Mouse (Mus musculus) adrenal gland, postnatal 0 days (tissue): ENCODE results near the gene Olfr722. TPM values are rescaled to one million over a fixed set of nuclear protein-coding genes. Genes with fewer than 3 reads are reported as not detected.

Experiments
- polyA plus RNA-seq: library from polyadenylated mRNA; unstranded; fragments of >200 nt; fragmentation: Nextera tagmentation; extraction: Ambion mirVana; gene quantifications from 2 replicates; pipeline ENCODE4 v1.2.1, GENCODE M21; 2015

Olfr722 gene
- not detected in 2 replicates for polyA plus RNA-seq

GRCm38 (mm10) chr14:49901899-49902298 is at the start of gene Olfr722:
TSS of gene Olfr722 (minus strand) at chr14:49901999.

DNA sequence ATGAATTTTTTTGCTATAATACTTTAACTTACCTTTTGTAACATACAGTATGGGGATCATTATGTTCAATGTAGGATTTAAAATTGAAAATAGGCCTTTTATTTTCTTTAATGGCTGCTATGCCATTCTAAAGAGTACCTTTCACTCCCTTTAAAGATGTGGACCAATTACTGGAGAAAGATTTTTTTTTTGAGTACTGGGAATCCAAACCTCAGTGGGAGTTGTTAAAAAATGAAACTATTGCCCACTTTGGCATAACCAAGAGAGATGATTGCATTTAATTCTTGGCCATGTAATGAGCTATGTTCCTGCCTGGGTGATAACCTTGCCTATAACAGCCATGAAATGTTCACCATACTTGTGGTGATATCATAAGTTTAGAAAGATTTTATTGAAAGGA is 29.9 kb upstream of the Olfr722 start, which contains the start of gene Olfr723:
Gene Olfr723, minus strand, starts transcription at position 101 of the 400 bp plus-strand sequence.

Other genes with a start within 250 kb of the Olfr722 start
- gene Armh4, start 118.6 kb downstream of the Olfr722 start, polyA plus RNA-seq = 4.5 and 5.7 TPM in 2 replicates
- not detected in 2 replicates for gene Olfr723, start 29.8 kb upstream of the Olfr722 start, polyA plus RNA-seq
- not detected in 2 replicates for gene Olfr724, start 61.3 kb upstream of the Olfr722 start, polyA plus RNA-seq
- not detected in 2 replicates for gene Olfr725, start 138.4 kb upstream of the Olfr722 start, polyA plus RNA-seq
- not detected in 2 replicates for gene Olfr726, start 189.0 kb upstream of the Olfr722 start, polyA plus RNA-seq
- not detected in 2 replicates for gene Olfr727, start 221.2 kb upstream of the Olfr722 start, polyA plus RNA-seq
- not detected in 2 replicates for gene Olfr728, start 240.7 kb upstream of the Olfr722 start, polyA plus RNA-seq